ENCODE assay signal across 21 mouse cellular contexts in genomic region chr16:11420311-11421080, GRCm38 (mm10).
DNase-seq lines count a peak whose midpoint lies in the region; ATAC-seq lines count a peak whose summit lies in the region.
"Had no signal": no experiment of that assay in that cellular context is flagged by ENCODE, and none has a peak within 500 bp of the region (broad histone marks: within the 10 kb centered on the region; RNA-seq: fewer than 3 reads in every experiment).

No protein-coding gene starts in this region.

- no peaks in the 10 kb centered on the region for H3K27me3 ChIP-seq in megakaryocyte, embryonic 14.5 days (replicated peaks)
- no peaks in the 10 kb centered on the region for H3K27me3 ChIP-seq in midbrain, embryonic 11.5 days (ENCODE audit: control insufficient read depth, insufficient read depth, low read length)
- H3K27me3 ChIP-seq: kidney, embryonic 15.5 days; limb, embryonic 12.5 days; liver, embryonic 12.5 days had no signal

- peaks cover 86% of the 10 kb centered on the region for H3K4me1 ChIP-seq in megakaryocyte, embryonic 14.5 days
- no peaks in the 10 kb centered on the region for H3K4me1 ChIP-seq in midbrain, embryonic 11.5 days (ENCODE audit: control insufficient read depth, insufficient read depth, low read length)
- H3K4me1 ChIP-seq: kidney, embryonic 15.5 days; limb, embryonic 12.5 days had no signal

- no peak overlapping the region for H3K4me2 ChIP-seq in midbrain, embryonic 11.5 days
- H3K4me2 ChIP-seq: hindbrain, embryonic 14.5 days; kidney, embryonic 15.5 days; limb, embryonic 12.5 days; liver, embryonic 12.5 days; lung, embryonic 14.5 days had no signal

- no peaks in the 10 kb centered on the region for H3K9me3 ChIP-seq in megakaryocyte, embryonic 14.5 days
- H3K9me3 ChIP-seq in midbrain, embryonic 11.5 days (ENCODE audit: control insufficient read depth, low read length): no peaks in the 10 kb centered on the region
- H3K9me3 ChIP-seq: heart, embryonic 10.5 days; kidney, embryonic 15.5 days; limb, embryonic 12.5 days had no signal

- no peak overlapping the region for H3K27ac ChIP-seq in midbrain, embryonic 11.5 days (ENCODE audit: low read depth, low read length)
- H3K27ac ChIP-seq: heart, embryonic 10.5 days; hindbrain, embryonic 14.5 days; kidney, embryonic 15.5 days; limb, embryonic 12.5 days; liver, embryonic 12.5 days had no signal

- ATAC-seq in megakaryocyte, adult 5-6 weeks (ENCODE audit: poor library complexity, severe bottlenecking): no peak
- ATAC-seq in midbrain, embryonic 11.5 days (ENCODE audit: low FRiP score): no peak
- ATAC-seq: activated CD4-positive, CD25-positive, alpha-beta regulatory T cell, adult 4 months; CD4-positive, CD25-positive, alpha-beta regulatory T cell, adult 4 months; forebrain, embryonic 14.5 days; liver, embryonic 12.5 days had no signal

- WGBS in midbrain, embryonic 11.5 days: 85% methylated on average over 12 of the region's 12 CpGs

- peak overlapping the region; percentile 74 for H3K4me3 ChIP-seq in megakaryocyte, embryonic 14.5 days (replicated peaks)
- H3K4me3 ChIP-seq in midbrain, embryonic 11.5 days (ENCODE audit: low read depth, low read length): no peak overlapping the region
- H3K4me3 ChIP-seq: heart, embryonic 10.5 days; kidney, embryonic 15.5 days; limb, embryonic 12.5 days; liver, embryonic 12.5 days had no signal

- no peak overlapping the region for H3K9ac ChIP-seq in midbrain, embryonic 11.5 days (ENCODE audit: low read length)
- H3K9ac ChIP-seq: hindbrain, embryonic 14.5 days; kidney, embryonic 15.5 days; limb, embryonic 12.5 days; liver, embryonic 12.5 days; lung, embryonic 14.5 days had no signal

- peaks cover 71% of the 10 kb centered on the region for H3K36me3 ChIP-seq in megakaryocyte, embryonic 14.5 days (replicated peaks; ENCODE audit: low read length)
- peaks cover 2% of the 10 kb centered on the region; the same call in 1 of the 2 replicates for H3K36me3 ChIP-seq in midbrain, embryonic 11.5 days (ENCODE audit: control insufficient read depth, insufficient read depth, low read length)
- H3K36me3 ChIP-seq: heart, embryonic 10.5 days had no signal

- peak; percentile 84 for DNase-seq in fibroblast of lung, adult 2 months (ENCODE audit: low read depth)
- peak; percentile 62 for DNase-seq in thymus, postnatal 0 days (ENCODE audit: low spot score)
- DNase-seq in cerebellum, postnatal 25 days: no peak
- no peak for DNase-seq in midbrain, embryonic 11.5 days (ENCODE audit: low spot score, missing footprints)
- no peak for DNase-seq in kidney, adult 18-20 months
- DNase-seq: adrenal gland, postnatal 10 days; cerebellum, adult 11 months; cerebellum, postnatal 10 days; gastrocnemius, postnatal 25 days; lung, embryonic 14.5 days; right cerebral cortex, postnatal 4 days had no signal

Comparison
In these comparisons a context has a peak if more than half of its experiments do, and no peak if none do; other contexts are left out.
1. DNase-seq: peak in fibroblast of lung, adult 2 months (single experiment) and thymus, postnatal 0 days (single experiment); none in cerebellum, postnatal 25 days (0 of 2), midbrain, embryonic 11.5 days (single experiment) and kidney, adult 18-20 months (single experiment).